Mouse (Mus musculus) T-helper 2 cell (primary cell): ENCODE results near the gene Casr.

ENCODE experiments used
- in situ Hi-C: fragments of 300-600 bp; cut with MboI, MseI; formaldehyde crosslinking; loops from one replicate; pipeline ENCODE4 v1.15.1; 2025; ENCODE audit warnings: high pct_unique_total_duplicates

Casr gene

DNA sequence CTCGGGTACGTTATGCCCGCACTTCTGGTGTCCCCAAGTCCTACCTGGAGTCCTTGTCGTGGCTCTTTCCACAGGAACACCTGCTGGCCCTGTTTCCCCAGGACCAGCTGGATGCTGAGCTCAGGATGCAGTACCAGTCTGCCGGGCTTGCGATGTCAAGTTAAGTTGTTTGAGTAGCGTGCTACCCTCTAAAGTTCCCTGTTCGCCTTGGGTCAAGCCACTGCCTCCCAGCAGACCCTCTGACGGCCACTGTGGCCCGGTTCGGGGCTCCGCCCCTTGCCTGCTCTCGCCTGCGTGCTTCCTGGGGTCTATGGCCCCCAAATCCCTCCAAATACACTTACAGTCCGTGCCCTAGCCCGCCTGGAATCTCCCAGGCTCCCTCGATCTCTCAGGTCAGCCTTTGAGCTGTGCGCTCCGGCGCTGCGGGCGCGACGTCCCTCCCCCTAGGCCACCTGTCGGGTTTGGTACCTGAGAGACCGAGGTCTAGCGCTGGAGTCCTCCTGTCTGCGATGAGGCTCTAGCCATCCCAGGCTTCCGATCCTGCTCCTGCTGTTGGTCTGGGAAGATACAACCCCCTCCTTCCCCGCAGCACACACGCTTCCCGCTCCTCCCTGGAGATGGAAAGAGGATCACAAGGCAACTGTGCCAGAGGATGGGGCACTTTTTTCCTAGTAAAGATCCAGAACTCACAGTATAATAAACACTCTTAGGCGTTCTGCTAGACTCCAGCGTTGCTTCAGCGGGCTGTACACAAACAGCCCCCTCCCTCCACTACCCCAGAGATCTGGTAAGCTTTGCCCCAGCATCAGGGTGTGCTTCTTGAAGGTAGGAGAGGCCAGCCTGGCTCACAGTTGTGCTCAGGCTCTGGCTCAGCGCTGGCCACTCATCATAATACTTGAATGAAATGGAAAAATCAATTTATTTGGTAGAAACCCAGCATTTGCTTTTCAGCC is at the start of gene Casr:
TSS of gene Casr (minus strand) at position 756 of the 953 bp plus-strand sequence.
- in situ Hi-C loops = no loop called here

DNA sequence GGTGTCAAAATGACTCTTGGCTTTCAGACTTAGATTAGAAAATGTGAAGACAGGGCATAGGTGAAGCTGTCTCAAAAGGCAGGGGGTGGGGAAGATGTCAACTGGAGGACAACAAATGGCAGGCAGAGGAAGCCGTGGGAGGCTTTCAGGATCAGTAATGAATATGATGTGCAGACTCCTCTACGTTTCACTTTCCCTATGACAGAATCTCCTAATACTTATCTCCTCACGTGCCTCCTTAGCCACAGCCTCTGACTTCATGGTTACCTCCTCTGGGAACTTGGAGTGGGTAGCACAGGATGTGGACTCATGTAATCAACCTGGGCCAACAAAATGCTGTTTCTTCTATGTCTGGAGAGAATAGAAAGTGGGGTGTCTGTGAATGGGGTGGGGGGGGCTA is 40.7 kb upstream of the Casr start:
- in situ Hi-C loops = no loop called here

DNA sequence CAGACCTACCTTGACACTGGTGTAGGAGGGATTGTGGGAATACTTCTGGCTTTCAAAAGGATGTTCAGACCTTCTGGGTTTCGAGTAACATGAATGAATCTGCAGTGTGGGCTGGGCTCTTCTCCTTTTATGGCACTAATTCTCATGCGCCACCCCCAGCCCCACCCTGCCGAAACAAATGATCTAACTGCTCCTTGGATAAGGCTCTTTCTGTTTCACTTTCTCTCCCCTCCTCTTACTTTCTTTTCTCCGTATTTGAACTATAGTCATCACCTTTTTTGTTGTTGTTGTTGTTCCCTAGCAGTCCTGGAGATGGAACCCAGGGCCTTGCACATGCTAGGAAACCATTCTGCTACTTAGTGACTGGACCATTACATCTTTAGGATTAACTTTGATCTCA is 36.3 kb upstream of the Casr start:
- in situ Hi-C loops = no loop called here

DNA sequence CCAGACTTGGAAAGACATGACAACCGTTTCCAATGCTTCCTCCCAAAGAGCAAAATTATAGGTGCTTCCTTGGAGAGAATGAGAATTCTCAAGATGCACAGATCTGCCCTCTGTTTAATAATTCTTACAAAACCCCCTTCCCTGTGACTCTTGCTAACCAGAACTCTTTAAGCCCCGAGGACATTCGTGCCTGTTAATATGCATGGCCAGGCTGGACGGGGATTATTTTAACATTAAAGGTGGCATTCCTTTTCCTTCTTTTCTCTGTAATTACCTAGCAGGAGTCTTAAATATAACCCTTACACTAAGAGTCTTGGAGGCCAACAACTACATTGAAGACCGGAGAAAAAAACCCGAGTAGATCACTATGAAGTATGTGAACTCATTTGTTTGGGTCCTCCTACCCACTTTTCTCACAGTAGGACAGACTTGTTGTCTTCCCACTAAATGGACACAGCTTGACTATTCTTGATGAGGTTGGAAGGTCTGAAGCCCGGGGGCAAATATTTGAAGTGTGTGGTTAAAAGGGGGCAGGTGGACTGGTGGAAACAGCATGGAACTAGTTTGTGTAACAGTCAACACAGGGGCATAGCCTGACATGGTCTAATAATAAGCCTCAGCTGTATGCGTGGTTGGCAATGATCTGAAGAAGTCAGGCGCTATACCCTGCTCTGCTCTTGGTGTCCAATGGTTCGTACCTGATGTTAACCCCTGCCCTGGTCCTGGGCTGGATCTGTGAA is 34.9 kb upstream of the Casr start:
- in situ Hi-C loops = no loop called here

DNA sequence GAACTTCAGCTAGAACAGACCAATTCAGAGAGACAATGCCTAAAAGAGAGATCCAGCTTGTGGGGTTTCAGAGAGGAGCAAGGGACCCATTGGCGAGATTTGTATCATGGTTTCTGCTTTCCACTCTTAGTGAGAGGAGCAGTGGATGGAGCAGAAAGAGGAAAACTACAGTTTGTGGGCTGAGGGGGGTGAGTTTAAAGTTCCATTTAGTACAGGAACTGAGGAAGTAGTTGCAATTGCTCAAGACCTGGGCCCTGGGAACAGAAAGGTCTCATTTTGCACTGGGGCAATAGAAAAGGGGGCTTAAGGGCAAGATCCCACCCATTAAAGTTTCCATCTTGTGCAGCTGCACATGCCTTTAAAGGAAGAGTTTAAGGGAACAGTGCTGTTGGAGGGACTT is 28.0 kb upstream of the Casr start:
- in situ Hi-C loops = no loop called here

DNA sequence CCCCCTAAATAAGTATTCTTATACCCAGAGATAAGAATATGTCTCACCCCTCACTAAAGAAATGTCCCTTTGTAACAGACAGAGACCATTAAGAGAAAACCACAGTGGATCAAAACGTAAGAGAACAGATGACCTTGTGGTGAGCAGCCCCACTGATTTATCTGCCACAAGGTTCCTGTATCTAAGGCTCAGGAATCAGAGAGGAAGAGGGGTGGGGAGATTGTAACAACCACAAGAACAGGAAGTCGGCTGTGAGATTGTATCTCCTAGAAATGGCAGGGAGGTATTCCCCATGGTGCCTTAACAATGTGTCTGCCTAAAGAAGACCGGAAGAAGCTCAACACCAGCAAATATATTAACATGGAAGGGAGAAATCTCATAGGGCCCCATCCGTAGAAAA is 26.0 kb upstream of the Casr start:
- in situ Hi-C loops = no loop called here

DNA sequence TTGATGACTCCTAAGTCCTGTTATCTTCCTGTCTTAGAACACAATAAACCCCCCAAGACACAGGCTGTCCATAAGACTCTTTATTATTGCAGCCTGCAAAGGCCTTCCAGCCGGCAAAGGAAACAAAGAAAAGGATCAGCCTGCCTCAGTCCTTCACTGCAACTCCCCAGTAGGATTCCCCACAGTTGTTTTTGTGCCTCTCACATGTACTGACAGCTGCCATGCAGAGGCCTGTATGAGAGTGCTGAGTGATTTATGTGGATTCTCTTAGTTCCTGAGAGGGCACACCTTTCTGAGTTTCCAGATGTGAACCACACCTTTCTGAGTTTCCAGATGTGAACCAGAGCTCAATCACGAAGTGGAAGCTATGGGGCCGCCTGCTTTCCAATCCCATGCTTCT is 20.1 kb upstream of the Casr start:
- in situ Hi-C loops = no loop called here

DNA sequence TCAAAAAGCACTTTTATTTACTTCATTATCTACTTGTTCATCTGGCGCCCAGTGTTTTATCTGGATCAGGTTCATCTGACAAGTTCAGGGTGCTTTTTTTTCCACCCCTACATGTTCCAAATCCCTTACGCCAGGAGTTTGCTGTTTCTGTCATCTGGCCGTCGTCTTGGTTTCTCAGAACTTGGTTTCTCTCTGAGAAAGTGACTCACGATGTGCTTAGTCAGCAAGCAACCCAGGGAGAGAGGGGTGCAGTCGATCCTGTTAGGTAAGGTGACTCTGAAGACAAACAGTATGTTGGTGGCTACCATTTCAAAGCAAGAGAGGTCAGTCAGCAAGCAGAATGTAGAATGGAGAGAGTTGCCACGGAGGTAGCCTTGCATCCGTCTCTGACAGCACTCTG is 10.0 kb upstream of the Casr start:
- in situ Hi-C loops = no loop called here

DNA sequence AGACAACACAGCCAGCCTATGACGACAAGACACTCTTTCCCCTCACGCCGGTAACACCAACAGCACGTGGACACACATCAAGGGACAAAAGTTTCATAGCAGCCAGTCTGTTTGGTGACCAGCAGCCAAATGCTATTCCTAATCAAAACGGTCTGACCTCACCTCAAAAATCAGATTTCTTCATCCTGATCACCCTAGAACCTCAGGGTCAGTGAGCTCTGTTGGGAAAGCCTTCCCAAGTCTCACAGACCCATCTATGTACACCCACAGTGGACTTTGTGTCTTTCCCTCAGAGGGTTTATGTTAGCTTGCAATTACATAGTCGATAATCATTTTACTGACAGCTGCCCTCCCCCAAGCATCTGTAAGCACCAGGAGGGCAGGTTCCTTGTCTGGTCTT is 2.4 kb downstream of the Casr start:
- in situ Hi-C loops = no loop called here

DNA sequence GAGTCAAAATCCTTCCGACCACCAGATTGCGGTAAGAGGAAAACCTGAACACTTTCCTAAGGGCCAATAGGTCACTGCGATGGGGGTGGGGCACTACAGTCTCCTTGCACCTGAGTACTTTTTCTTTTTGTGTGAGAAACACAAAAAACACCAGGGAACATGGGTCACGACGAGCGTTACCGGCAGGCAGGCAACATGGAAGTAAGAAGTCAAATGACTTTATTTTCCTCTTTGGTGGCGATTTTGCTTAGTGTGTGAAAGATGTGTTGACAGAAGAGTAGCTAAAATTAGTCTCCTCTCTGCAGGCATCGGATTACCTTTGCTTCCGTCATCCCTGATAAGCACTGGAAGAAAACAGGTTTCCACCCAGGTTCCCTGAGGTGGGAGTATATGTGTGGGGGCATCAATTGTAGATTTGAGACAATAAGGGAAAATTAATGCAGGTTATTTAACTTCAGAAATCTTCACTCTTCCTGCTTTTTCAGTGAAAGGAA is 6.2 kb downstream of the Casr start:
- in situ Hi-C loops = no loop called here

DNA sequence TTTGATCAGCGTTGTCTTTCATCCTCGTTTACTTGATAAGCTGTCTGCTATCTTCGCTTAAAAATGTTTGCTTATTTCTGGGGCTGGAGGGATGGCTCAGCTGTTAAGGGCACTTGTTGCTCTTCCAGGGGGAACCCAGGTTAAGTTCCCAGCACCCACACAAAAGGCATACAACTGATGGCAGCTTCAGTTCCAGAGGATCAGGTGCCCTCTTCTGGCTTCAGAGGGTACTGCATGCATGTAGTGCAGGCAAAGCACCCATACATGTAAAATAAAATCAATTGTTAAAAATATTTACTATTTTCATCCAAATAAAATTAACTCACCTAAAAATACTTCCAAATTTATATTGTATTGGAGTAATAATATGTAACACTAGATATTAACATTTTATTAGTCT is 8.3 kb downstream of the Casr start:
- in situ Hi-C loops = loop anchor here (5.0 kb wide), 1 partner anchor 56 kb away; no protein-coding TSS in a partner anchor

DNA sequence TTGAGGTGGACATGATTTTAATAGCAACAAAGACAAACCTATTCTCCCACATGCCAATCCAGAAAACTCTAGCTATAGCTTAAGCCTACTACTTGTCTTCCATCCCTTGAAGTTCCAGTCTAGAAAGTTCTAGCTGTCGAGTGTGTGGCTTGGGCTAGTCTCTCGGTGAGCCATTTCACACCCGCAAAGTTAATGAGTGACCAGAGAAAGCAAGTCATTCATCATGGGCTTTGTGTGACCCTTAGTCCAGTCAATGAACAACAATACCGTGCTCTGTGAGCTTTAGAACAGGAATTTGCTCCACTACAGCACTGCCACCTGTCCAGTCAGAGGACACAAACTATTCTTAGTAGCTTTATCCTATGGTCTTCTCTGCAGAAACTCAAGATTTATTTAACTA is 16.6 kb downstream of the Casr start:
- in situ Hi-C loops = no loop called here

DNA sequence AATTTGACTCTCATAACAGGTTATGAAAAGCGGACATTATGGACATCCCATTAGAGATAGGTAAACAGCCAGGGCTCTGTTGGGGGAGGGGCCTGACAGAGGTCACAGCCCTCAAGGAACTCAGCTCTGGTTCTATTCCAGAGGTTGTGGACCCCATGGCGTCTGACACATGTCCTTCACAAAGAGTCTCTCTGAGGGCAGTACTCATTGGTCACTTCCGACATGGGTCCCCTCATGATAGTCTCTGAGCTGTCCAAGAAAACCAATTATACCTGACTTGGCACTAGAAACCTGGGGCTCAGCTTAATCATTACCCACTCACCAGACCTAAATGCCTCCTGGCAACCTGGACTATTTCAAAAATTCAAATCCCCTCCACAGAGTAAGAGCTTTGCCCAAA is 18.9 kb downstream of the Casr start:
- in situ Hi-C loops = no loop called here

DNA sequence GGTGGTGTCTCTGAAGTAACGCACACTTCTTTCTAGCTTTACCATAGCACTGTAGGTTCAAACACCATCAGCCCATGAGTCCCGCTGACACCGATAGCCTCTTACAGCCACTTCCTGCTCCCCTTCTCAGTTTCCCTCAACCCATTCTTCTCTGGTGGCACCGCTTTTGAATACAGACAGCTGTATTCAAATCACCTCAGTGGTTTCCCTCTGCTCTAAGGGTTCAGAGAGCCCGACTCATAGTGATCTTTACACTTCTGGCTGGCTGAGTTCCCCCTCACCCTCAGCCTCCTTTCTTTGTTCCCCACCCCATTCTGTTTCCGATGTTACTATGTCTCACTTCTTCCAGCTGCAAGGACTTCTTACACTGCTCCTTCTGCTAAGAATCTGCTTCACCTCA is 21.1 kb downstream of the Casr start:
- in situ Hi-C loops = no loop called here

DNA sequence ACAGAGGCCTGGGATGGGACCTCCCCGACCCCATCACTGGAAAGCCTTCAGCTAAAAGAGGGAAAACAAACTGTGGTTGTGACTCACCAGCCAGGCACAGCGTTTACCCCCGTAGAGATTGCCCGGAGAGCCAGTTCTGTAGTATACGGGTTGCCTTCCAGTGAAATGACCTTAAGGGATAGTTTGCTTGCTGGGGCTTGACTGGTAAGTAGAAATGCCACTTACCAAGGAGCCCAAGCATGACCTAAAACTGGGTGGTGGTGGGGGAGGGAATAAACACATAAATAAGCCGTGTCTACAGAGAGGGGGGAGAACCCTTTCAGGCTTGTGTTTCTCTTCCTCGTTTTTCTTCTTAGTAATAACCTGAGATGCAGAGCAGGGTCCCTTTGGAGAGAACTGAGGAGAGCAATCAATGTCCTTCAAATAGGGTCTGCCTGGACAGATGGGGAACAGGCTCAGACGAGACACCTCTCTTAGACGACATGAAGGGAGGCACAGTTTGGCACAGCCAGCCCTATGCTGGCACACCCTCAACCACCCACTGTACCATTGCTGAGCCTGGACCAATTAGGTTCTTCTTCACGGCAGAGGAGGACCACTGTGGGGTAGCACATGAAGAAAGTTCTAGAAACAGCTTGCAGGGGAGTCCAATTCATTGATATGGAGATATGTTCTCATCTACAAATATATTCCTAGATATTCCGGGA is 28.8 kb downstream of the Casr start:
- in situ Hi-C loops = no loop called here

DNA sequence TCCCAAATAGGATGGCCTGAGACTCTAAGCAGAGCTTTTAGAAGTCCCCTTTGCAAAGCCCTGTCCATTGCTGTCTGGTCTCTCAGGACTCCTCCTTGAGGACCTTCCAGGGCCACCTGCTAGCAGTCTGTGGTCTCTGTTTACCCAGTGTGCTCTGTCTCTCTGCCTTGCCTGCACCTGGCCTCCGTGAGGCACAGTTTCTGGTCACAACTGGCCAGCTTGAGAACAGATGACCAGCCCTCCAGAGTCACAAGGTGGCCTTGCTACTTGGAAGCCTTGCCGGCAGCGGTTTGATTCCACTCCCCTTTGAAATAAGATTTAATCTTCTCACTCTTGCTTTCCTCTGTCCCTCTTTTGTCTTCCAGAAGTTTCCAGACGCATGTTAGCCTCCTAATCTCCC is 29.9 kb downstream of the Casr start:
- in situ Hi-C loops = no loop called here

DNA sequence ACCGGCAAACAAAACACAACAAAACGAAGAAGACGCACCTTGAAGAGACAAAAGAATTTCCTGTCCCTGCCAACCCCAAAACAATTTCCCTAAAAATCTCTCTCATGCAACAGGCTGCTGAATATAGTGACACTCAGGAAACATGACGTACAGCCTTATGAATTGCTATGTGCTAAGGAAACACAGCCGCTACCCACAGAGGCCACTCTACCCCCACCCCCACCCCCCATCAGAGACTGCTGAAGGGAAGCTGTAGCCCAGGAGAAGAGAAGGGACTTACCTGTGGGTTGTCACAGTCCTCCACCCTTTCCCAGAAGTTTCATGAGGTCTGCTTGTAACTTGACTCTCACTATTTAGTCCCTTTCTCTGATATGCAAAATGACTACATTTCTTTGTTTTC is 30.3 kb downstream of the Casr start:
- in situ Hi-C loops = no loop called here

DNA sequence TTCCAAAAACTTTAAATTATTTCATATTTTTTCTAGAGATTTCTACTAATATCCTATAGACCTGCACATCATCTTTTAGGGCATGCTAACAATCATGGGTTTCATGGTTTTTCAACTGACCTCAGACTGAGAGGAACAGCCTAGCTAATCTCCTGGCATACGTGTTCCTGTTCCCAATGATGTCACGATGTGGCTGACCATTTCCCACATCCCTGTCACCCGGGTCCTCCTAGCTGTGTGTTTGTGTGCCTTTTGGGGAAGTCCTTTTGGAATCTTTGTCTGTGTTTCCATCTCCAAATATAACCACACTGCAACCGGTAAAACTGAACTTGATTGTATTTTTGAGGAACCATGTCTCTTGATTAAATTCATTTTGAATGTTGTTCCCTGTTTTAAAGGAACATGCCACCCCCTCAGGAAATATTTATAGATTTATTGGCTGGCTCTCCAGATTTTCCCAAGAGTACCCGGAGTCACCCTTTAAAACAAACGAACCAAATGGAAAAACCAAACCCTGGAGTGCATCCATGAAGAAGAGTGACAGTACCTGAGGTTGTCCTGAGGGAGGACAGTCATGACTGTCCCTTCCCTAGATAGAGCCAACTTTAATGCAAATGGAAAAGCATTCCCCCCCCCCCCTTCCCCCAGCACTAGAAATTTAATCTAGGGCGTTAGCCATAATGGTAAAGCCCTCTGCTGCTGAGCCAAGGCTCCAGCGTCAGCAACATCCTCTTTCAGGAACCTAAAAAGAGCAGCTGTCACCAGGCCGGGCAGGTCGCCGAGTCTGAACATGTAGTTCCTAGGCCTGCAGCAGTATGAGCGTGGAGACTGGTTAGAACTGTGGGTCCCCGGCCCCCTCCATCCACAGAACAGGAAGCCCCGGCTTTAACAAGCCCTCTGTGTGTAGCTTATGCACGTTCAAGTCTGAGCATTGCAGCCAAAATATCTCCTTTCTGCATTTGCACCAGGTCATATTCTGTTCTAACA is 31.1 kb downstream of the Casr start:
- in situ Hi-C loops = no loop called here

DNA sequence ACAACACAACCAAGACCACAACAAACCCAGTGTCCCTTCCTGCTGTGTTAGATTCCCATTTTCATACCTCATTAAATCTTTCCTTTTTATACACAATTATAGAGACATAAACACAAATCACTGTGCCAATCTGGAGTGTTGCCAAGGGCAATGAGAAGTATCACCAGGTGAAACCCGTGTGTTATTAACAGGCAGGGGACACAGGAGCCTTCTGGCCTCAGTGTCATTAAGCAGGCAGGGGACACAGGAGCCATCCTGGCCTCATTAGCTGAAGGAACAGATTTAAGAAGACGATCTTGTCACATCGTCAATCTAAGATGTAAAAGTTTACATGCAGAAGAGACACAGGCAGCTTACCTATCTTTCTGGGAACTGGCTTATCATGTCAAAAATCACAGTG is 33.1 kb downstream of the Casr start:
- in situ Hi-C loops = no loop called here

DNA sequence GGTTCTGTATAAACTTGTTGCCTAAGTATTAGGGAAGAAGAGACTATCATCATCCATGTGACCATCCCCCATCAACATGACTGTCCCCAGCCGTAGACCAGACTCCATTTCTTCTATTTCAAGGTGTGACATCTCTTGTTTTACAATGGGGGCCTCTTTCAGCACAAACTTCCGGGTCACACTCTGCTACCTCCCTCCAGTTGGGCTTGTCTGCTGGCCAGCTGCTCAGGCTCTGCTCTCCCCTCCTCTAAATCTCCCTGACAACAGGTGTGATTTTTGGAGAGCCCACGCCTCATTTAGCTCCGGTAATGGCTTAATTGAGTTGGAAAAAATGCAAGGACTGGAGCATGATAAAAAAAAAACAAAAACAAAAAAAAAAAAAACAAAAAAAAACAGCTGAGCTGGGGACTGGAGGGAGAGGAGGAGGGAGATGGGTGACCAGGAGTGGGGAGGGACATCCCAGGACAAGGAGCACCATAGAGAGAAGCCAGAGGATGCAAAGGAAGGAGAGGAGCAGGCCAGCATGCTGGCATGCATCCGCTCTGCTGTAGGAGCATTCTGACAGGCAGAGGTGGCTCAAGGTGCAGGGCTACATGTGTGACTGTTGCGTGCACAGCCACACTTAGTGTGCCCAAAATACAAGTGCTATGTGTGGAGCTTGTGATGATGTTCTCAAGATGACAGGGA is 35.2 kb downstream of the Casr start:
- in situ Hi-C loops = no loop called here
